Mouse (Mus musculus) left cerebral cortex, adult 18-20 months (tissue): Measurements from ENCODE around the gene Olfr39. TPM values are rescaled to one million over a fixed set of nuclear protein-coding genes. Genes with fewer than 3 reads are reported as not detected.
"Not testable (repeated sequence)": the region's sequence is repeated elsewhere in the genome, so short reads cannot be mapped to it uniquely, and the experiment has no call there.

Experiments used
- DNase-seq, 2 experiments: peaks; one replicate each; pipeline ENCODE4 v3.0.0; 2021 to 2022; ENCODE audit warnings: low spot score in 2 of 2, mixed read lengths in 1 of 2
- long read RNA-seq, 2 experiments: library from polyadenylated mRNA; stranded (forward); transcript quantifications; one replicate each; pipeline ENCODE4 v2.0.0; 2021
- total RNA-seq, 2 experiments: library from RNA; stranded (reverse); gene quantifications; 2 replicates each; pipeline ENCODE4 v1.2.3; 2021

Gene Olfr39
- not detected for total RNA-seq
- long read RNA-seq, experiment 1 = 0 reads
- long read RNA-seq, experiment 2 = 0 reads

GRCm38 (mm10) chr9:20282051-20282450 is at the start of gene Olfr39:
Olfr39 (plus strand) TSS chr9:20282351.
- no peak for DNase-seq

DNA sequence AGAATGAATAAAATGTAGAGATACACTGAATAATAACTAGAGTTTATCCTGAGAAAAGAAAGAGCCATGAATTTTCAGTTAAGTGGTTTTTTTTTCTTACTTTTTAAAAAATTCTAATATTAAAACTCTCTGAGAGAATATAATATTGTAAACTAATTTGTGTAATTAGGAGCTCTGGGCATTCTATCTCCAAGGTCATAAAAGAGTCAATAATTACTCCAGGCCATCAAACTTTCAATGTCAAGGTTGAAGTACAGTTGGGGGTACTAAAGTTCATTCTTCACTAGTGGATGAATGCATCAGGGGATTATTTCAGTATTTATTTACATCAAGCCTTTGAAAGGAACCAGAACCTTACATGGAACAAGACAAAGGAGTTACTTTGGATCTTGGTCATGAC is 45.3 kb upstream of the Olfr39 start, which contains the start of gene Olfr872:
Gene Olfr872, plus strand, starts transcription at position 301 of the 400 bp plus-strand sequence.
- DNase-seq = no peak

- DNase-seq = no peak
Observed at GRCm38 (mm10) chr9:20237378-20237777, 44.8 kb upstream of the Olfr39 start.

- not testable (repeated sequence) for DNase-seq
Observed at GRCm38 (mm10) chr9:20295562-20295961, 13.4 kb downstream of the Olfr39 start.

- DNase-seq = no peak
Observed at GRCm38 (mm10) chr9:20298232-20298631, 16.1 kb downstream of the Olfr39 start, which contains the start of gene Olfr873. Olfr873 (plus strand) TSS chr9:20298532.

GRCm38 (mm10) chr9:20335994-20336393 is 53.8 kb downstream of the Olfr39 start, which contains the start of gene Olfr18:
Olfr18 (minus strand) TSS chr9:20336094.
- DNase-seq = no peak

Other genes with a start within 250 kb of the Olfr39 start
- not detected for gene Olfr867, start 224.8 kb upstream of the Olfr39 start, total RNA-seq
- gene Olfr868, start 183.7 kb upstream of the Olfr39 start, total RNA-seq = not detected
- gene Olfr869, start 153.3 kb upstream of the Olfr39 start, total RNA-seq = not detected
- not detected for gene Olfr870, start 108.3 kb upstream of the Olfr39 start, total RNA-seq
- gene Olfr871, start 70.1 kb upstream of the Olfr39 start, total RNA-seq = not detected
- gene Olfr872, start 45.2 kb upstream of the Olfr39 start, total RNA-seq = not detected
- not detected for gene Olfr873, start 16.2 kb downstream of the Olfr39 start, total RNA-seq
- gene Olfr18, start 53.7 kb downstream of the Olfr39 start, total RNA-seq = not detected
- 1 to 10 TPM; 8.8 to 9.9 TPM for gene Zfp560, start 102.8 kb downstream of the Olfr39 start, total RNA-seq
- 10 to 100 TPM; 25.3 to 26.2 TPM for gene Zfp26, start 177.8 kb downstream of the Olfr39 start, total RNA-seq
- gene Zfp426, start 210.4 kb downstream of the Olfr39 start, total RNA-seq = 10 to 100 TPM; 30.6 to 30.8 TPM
- gene Zfp266, start 239.1 kb downstream of the Olfr39 start, total RNA-seq = 10 to 100 TPM; 41.4 to 42.2 TPM